Mouse (Mus musculus) hindlimb bud, embryonic 11.5 days (tissue): Measurements from ENCODE around the gene Tgfbr3.

Experiments
- DNase-seq: peaks from one replicate; pipeline ENCODE4 v3.0.0-alpha.2; 2012; ENCODE audit warnings: low read depth, low spot score; ENCODE audit errors: extremely low spot score

Tgfbr3 gene

GRCm38 (mm10) chr5:107289234-107289764 is at the start of gene Tgfbr3:
Gene Tgfbr3 (minus strand): TSS chr5:107289629.
- DNase-seq, result no peak

- DNase-seq, result no peak
Measured at GRCm38 (mm10) chr5:107330916-107331421, 41.5 kb upstream of the Tgfbr3 start, which contains the start of gene Brdt. Gene Brdt (plus strand): TSS chr5:107331159.

GRCm38 (mm10) chr5:107320703-107321102 is 31.3 kb upstream of the Tgfbr3 start:
- DNase-seq, result no peak

- no peak for DNase-seq
Measured at GRCm38 (mm10) chr5:107317141-107317540, 27.7 kb upstream of the Tgfbr3 start.

GRCm38 (mm10) chr5:107307432-107307831 is 18.0 kb upstream of the Tgfbr3 start:
- DNase-seq, result no peak

DNA sequence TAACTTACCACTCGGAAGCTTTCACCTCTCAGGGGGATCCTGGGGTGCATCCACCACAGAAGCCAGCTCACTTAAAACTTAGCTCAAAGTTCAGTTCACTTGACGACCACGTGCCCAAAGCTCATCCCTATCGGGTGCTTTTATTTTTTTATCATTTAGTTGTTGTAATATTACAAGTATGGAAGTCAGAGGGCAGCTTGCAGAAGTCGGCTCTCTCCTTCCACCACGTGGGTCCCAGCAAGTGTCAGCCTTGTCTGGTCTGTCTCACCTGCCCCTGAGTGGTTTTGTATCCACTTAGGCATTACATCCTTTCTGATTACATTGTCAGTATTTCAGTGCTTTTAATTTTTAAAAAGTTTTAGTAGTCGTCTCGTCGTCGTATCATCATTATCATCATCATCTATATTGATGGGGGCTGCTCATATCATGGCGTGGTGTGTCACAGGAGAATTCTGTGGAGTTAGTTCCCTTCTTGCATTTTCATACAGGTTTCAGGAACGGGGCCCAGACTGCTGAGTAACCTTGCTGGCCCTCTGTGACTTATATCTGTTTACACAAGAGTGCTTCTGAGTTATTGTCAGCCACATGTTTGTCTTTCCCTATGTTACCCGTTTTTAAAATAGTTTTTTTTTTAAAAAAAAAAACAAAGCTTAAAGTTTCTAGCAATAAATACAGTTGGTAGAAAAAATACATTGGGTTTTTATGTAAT is 14.8 kb upstream of the Tgfbr3 start:
- no peak for DNase-seq

- no peak for DNase-seq
Measured at GRCm38 (mm10) chr5:107303350-107303861, 14.0 kb upstream of the Tgfbr3 start.

GRCm38 (mm10) chr5:107298854-107299253 is 9.4 kb upstream of the Tgfbr3 start:
- no peak for DNase-seq

- DNase-seq, result no peak
Measured at GRCm38 (mm10) chr5:107296512-107297322, 7.3 kb upstream of the Tgfbr3 start.

GRCm38 (mm10) chr5:107295817-107296511 is 6.5 kb upstream of the Tgfbr3 start:
- DNase-seq, result no peak

GRCm38 (mm10) chr5:107295061-107295816 is 5.8 kb upstream of the Tgfbr3 start:
- no peak for DNase-seq

DNA sequence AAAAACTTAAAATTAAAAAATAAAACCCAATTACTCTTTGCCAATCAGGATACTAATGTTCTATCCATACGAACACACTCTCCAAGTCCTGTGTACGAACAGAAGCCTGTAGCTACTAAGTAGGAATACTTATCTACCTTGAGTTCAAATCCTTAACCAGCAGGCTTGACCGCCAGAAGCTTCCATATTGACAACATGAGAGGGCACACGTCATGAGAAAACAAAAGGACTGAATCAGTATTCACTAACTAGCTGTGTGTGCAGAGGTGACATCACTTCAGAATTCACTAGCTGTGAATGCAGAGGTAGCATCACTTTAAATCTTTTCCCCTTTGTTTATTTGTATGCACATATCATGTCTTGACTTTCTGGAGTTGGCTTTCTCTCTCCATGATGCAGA is 4.6 kb upstream of the Tgfbr3 start:
- DNase-seq, result no peak

DNA sequence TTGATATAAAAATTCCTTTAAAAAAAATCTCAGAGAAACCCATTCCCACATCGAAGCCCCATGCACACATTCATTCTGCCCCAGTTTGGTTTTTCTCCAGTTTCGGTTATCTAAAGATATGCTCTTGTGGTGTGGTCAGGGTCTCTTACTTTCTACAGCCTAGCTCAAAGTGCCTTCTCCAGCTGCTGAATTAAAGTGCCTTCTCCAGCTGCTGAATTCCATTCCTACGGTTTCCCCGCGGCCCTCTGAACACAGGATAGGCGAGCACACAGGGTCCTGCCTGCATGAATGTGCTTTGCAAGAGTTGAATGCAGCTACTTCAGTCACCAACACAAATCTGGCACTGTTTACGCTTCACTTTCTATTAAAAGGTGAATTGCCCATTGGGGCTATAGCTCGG is 557 bp upstream of the Tgfbr3 start:
- DNase-seq, result no peak

- no peak for DNase-seq
Measured at GRCm38 (mm10) chr5:107288427-107289233, 799 bp downstream of the Tgfbr3 start.

GRCm38 (mm10) chr5:107287908-107288267 is 1.5 kb downstream of the Tgfbr3 start:
- DNase-seq, result no peak

- DNase-seq, result no peak
Measured at GRCm38 (mm10) chr5:107287254-107287907, 2.0 kb downstream of the Tgfbr3 start.

DNA sequence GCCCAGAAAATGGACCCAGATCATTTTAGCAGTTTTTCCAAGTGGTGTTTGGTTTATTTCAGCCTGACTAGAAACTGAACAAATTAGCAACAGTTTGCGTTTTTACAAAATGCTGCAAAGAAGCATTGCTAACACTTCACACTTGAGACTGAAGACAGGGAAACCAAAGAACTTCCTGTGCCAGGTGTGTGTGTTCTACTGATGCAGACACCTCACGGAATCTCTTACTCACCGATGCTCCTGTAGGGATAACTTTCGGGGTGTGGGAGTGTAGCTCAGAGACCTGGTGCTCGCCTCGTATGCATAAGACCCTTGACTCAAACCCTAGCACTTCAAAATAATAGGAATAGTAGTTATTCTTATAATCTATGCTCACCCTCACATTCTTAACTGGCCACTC is 3.9 kb downstream of the Tgfbr3 start:
- no peak for DNase-seq

- DNase-seq, result no peak
Measured at GRCm38 (mm10) chr5:107283935-107284524, 5.4 kb downstream of the Tgfbr3 start.
